Mouse (Mus musculus) C2C12 (cell line): ENCODE measurements around the gene Nudt19. TPM values are rescaled to one million over a fixed set of nuclear protein-coding genes. Genes with fewer than 3 reads are reported as not detected.

ENCODE experiments used
- H3K27me3 ChIP-seq: one replicate; pipeline ENCODE4 v1.6.1; 2011; ENCODE audit not compliant: control insufficient read depth, insufficient read depth, insufficient read length
- H3K36me3 ChIP-seq: one replicate; pipeline ENCODE4 v1.6.1; 2011; ENCODE audit not compliant: control insufficient read depth, insufficient read depth
- H3K4me3 ChIP-seq: one replicate; pipeline ENCODE4 v1.5.1; 2011; ENCODE audit warnings: mild to moderate bottlenecking, control low read depth; ENCODE audit not compliant: poor library complexity, insufficient read depth, severe bottlenecking
- H3K79me2 ChIP-seq: one replicate; pipeline ENCODE4 v1.6.1; 2011; ENCODE audit not compliant: control insufficient read depth, insufficient read depth
- H3K79me3 ChIP-seq: one replicate; pipeline ENCODE4 v1.6.1; 2011; ENCODE audit warnings: low read depth, control low read depth
- H3ac ChIP-seq: one replicate; pipeline ENCODE3; 2011; ENCODE audit warnings: low read depth; ENCODE audit not compliant: control insufficient read depth, insufficient read length
- CEBPB ChIP-seq: IDR thresholded peaks from one replicate; pipeline ENCODE4 v1.6.1; 2011; ENCODE audit warnings: low read depth, mild to moderate bottlenecking, control low read depth, moderate library complexity
- CTCF ChIP-seq: IDR thresholded peaks from one replicate; pipeline ENCODE4 v1.5.1; 2011; ENCODE audit not compliant: control insufficient read depth, insufficient read depth, insufficient read length
- FOSL1 ChIP-seq: IDR thresholded peaks from one replicate; pipeline ENCODE4 v1.8.0; 2011; ENCODE audit warnings: mild to moderate bottlenecking, low read length; ENCODE audit not compliant: poor library complexity, insufficient read depth, severe bottlenecking
- MAX ChIP-seq: IDR thresholded peaks from one replicate; pipeline ENCODE4 v1.6.1; 2011; ENCODE audit warnings: mild to moderate bottlenecking, control low read depth
- MYOD1 ChIP-seq: IDR thresholded peaks from one replicate; pipeline ENCODE4 v1.6.1; 2011; ENCODE audit warnings: low read depth; ENCODE audit not compliant: control insufficient read depth, insufficient read length
- MYOG ChIP-seq: IDR thresholded peaks from one replicate; pipeline ENCODE4 v1.6.1; 2011; ENCODE audit not compliant: control insufficient read depth, insufficient read length; ENCODE audit errors: extremely low read depth
- USF1 ChIP-seq: IDR thresholded peaks from one replicate; pipeline ENCODE4 v1.6.1; 2011; ENCODE audit warnings: low read depth, mild to moderate bottlenecking, control low read depth, moderate library complexity
- polyA plus RNA-seq: library from polyadenylated mRNA; unstranded; fragments of >200 nt; fragmentation: generic; extraction: Trizol; gene quantifications from one replicate; pipeline ENCODE4 v1.2.1, GENCODE M21; 2012; ENCODE audit warnings: missing spikeins

The Nudt19 gene
- polyA plus RNA-seq, 1 experiment = 33.9 TPM

DNA sequence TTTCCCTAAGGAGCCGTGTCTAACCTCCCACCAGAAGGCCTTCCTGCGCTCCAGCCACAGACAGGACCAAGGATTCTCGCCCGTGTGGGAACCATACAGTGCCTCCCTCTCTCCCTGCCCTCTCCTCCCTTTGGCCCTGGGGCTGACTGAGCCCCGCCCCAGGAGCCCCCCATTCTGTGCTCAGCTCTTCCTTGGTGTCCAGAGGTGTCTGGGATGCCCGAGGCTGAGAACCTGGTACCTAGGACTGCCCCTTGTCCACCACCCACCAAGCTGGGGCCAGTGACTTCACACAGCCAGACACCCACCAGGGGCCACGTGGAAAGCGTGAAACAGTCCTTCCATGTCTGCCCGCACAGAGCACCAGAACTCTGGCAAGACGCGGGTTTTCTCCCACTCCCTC is 7.0 kb upstream of the Nudt19 start:
- H3K79me2 ChIP-seq = no peaks in the 10 kb centered on the region
- peaks cover 24% of the 10 kb centered on the region for H3K27me3 ChIP-seq
- H3ac ChIP-seq = no peak overlapping the region
- no peak overlapping the region for H3K4me3 ChIP-seq
- H3K36me3 ChIP-seq = no peaks in the 10 kb centered on the region
- no peaks in the 10 kb centered on the region for H3K79me3 ChIP-seq
- TF ChIP-seq FOSL1 (no peak), MYOG (no peak), MYOD1 (no peak), USF1 (no peak), CEBPB (no peak), CTCF (no peak), MAX (no peak)

GRCm38 (mm10) chr7:35559838-35560237 is 3.7 kb upstream of the Nudt19 start:
- no peak for TF ChIP-seq CEBPB
- no peak for TF ChIP-seq CTCF
- no peak for TF ChIP-seq USF1
- TF ChIP-seq FOSL1 = no peak
- no peak for TF ChIP-seq MYOD1
- TF ChIP-seq MYOG = no peak
- no peak for TF ChIP-seq MAX
- Histone ChIP-seq H3K36me3 (no peaks in the 10 kb centered on the region), H3K79me2 (no peaks in the 10 kb centered on the region), H3K27me3 (peaks cover 24% of the 10 kb centered on the region), H3K4me3 (no peak overlapping the region), H3ac (no peak overlapping the region), H3K79me3 (no peaks in the 10 kb centered on the region)

- TF ChIP-seq MYOG (no peak), USF1 (peak; percentile 44)
- Histone ChIP-seq H3K79me3 (peaks cover 3% of the 10 kb centered on the region), H3K27me3 (peaks cover 24% of the 10 kb centered on the region), H3K79me2 (no peaks in the 10 kb centered on the region), H3ac (no peak overlapping the region), H3K4me3 (no peak overlapping the region), H3K36me3 (no peaks in the 10 kb centered on the region)
Observed at GRCm38 (mm10) chr7:35558681-35559080, 2.6 kb upstream of the Nudt19 start.

GRCm38 (mm10) chr7:35557577-35557976 is 1.5 kb upstream of the Nudt19 start:
- no peak overlapping the region for H3ac ChIP-seq
- H3K79me3 ChIP-seq = peaks cover 3% of the 10 kb centered on the region
- H3K79me2 ChIP-seq = no peaks in the 10 kb centered on the region
- peaks cover 18% of the 10 kb centered on the region for H3K27me3 ChIP-seq
- H3K4me3 ChIP-seq = no peak overlapping the region
- TF ChIP-seq USF1 (no peak), MYOD1 (no peak), MYOG (no peak), CEBPB (no peak), CTCF (no peak), FOSL1 (no peak), MAX (no peak)
- no peaks in the 10 kb centered on the region for H3K36me3 ChIP-seq

DNA sequence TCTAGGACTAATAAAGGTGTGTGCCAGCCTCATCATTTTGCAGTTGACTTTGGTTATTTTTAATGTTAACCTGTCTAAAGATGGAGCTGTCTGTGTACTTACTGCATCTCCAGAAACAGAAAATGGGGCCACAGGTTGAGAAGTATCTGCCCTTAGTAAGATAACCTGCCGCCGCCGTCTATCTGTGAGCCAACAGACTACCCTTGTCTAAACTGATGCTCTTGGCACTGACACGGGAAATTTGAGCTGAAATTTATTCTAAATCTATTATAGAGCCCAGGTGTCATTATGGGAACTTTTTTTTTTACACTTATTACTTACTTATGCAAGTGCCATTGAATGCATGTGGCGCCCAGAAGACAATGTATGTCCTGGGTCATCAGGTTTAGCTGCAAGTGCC is 801 bp upstream of the Nudt19 start:
- TF ChIP-seq CTCF (no peak), USF1 (no peak), FOSL1 (no peak), CEBPB (no peak), MAX (no peak), MYOG (no peak), MYOD1 (no peak)
- no peak overlapping the region for H3K4me3 ChIP-seq
- no peaks in the 10 kb centered on the region for H3K36me3 ChIP-seq
- H3K27me3 ChIP-seq = peaks cover 12% of the 10 kb centered on the region
- peaks cover 3% of the 10 kb centered on the region for H3K79me3 ChIP-seq
- no peaks in the 10 kb centered on the region for H3K79me2 ChIP-seq
- no peak overlapping the region for H3ac ChIP-seq

- H3K36me3 ChIP-seq = peaks cover 10% of the 10 kb centered on the region
Observed at GRCm38 (mm10) chr7:35555224-35556204, 590 bp downstream of the Nudt19 start.

More at GRCm38 (mm10) chr7:35555224-35556204, 590 bp downstream of the Nudt19 start:
- no peak for TF ChIP-seq FOSL1
- TF ChIP-seq USF1 = no peak
- TF ChIP-seq MYOG = no peak
- TF ChIP-seq MYOD1 = no peak
- TF ChIP-seq MAX = no peak
- no peak for TF ChIP-seq CTCF
- TF ChIP-seq CEBPB = no peak
- H3K27me3 ChIP-seq = no peaks in the 10 kb centered on the region
- peak overlapping the region; percentile 56 for H3K4me3 ChIP-seq
- H3K79me2 ChIP-seq = no peaks in the 10 kb centered on the region
- peaks cover 3% of the 10 kb centered on the region for H3K79me3 ChIP-seq
- H3ac ChIP-seq = peak overlapping the region; percentile 59
